Mouse (Mus musculus): ENCODE measurements around the gene Hist1h2bg. TPM values are rescaled to one million over a fixed set of nuclear protein-coding genes. Genes with fewer than 3 reads are reported as not detected.
"Not testable (repeated sequence)": the region's sequence is repeated elsewhere in the genome, so short reads cannot be mapped to it uniquely, and the experiment has no call there.

Hist1h2bg gene
- polyA plus RNA-seq, 1 experiment from 2014 or later: 6.5 TPM

DNA sequence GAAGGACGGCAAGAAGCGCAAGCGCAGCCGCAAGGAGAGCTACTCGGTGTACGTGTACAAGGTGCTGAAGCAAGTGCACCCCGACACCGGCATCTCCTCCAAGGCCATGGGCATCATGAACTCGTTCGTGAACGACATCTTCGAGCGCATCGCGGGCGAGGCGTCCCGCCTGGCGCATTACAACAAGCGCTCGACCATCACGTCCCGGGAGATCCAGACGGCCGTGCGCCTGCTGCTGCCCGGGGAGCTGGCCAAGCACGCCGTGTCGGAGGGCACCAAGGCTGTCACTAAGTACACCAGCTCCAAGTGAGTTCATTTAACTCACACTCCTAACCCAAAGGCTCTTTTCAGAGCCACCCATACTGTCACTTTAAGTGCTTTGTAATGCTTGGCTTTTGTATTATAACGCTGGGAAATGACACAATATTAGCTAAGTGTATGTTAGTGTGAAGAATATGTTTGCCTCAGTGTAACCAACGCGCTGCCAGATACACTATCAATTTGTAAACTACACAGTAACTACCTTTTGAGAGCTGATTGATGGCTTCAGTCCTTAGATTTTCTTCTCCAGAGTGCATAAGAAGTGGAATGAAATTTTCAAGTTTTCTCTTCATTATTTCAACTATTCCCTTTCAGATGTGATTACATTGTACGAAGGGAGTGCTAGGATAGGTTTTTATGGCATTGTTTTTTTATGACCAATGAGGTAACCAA lies 465 bp downstream of the Hist1h2bg start:
- not testable (repeated sequence) for H3K9me3 ChIP-seq (replicated peaks); ATAC-seq (ENCODE audit: insufficient number of reproducible peaks, low FRiP score, low TSS enrichment, low read depth); H3K36me3 ChIP-seq; H3K27me3 ChIP-seq
- Histone ChIP-seq H3K27ac (replicated peaks) (peak overlapping the region; percentile 96), H3K4me3 (replicated peaks) (peak overlapping the region; percentile 49), H3K4me2 (replicated peaks) (peak overlapping the region; percentile 59), H3K9ac (peak overlapping the region; percentile 47), H3K4me1 (peaks cover 21% of the 10 kb centered on the region)
- under 1% methylated on average over 17 of the region's 34 CpGs for whole genome bisulfite sequencing

DNA sequence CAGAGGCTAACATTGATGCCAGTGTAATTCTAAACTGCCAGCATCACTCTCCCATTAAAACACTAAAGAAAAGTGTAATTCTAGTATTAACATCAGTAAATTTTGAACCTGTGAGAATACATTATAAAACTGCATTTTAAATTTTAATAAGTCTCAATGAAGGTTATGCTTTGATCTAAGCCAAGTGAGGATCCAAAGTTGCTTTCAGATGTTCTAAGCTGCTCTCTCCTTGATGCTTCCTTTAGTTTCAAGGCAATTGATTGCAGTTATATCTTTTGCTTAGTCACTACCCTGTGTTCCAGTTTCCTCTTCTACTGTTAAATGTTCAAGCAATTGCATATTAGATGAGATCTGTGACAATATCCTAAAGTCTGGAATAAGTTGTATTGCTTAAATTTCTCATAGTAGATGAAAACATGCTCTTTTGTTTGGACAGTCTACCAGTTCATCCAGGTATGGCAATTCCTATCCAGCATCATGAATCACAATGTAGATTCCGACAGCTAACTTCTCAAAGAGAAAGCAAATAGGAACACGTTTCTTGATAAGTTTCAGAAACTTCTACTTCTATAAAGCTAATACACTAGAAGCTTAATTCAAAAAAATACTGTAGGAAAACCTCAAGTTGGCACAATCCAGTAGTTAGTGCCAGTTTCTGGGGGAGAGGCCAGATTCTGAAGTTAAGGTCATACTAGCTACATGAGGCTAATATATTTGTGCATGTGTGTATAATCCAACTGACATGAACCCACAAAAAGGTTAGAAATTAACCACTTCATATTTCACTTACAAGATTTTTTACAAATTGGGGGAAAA lies 1.2 kb downstream of the Hist1h2bg start:
- Histone ChIP-seq H3K9ac (peak overlapping the region; percentile 47), H3K36me3 (no peaks in the 10 kb centered on the region), H3K4me1 (peaks cover 29% of the 10 kb centered on the region), H3K9me3 (replicated peaks) (no peaks in the 10 kb centered on the region), H3K4me3 (replicated peaks) (peak overlapping the region; percentile 49), H3K27ac (replicated peaks) (peak overlapping the region; percentile 96; the same call in 1 of the 2 replicates), H3K27me3 (no peaks in the 10 kb centered on the region), H3K4me2 (replicated peaks) (peak overlapping the region; percentile 59)
- WGBS: 26% methylated on average over 2 of the region's 2 CpGs
- ATAC-seq (ENCODE audit: insufficient number of reproducible peaks, low FRiP score, low TSS enrichment, low read depth): no peak

DNA sequence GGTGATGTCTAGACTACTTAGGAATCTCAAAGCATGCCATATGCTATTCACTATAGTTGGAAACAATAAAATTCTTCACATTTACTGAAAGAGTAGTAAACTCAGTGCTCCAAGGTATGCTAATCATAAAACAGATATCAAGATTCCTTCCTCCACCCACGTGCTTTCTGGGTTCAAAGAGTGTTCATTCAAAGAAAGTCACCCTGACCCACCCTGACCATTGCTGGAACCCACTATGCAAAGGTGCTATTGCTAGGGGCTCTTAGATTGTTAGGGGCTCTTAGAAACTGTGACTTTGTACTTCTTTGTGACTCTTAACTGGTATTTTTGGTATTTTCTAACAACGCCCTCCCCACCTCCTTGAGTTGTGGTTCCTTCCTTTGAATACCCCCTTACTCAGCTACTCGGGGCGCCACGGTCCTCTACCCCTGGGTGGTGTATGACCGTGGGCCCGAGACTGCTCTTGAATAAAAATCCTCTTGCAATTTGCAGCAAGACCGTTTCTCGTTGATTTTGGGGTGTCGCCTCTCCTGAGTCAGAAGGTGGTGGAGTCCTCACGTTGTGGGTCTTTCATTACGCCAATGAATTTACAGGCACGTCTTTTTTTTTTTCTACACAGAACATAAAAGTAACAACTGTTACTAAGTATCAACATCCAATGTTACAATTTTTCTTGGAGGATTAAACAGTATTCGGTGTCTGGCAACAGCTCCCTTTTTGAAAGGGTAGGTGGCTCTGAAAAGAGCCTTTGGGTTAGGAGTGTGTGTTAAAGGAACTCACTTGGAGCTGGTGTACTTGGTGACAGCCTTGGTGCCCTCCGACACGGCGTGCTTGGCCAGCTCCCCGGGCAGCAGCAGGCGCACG lies 2.1 kb downstream of the Hist1h2bg start:
- H3K9ac ChIP-seq: peak overlapping the region; percentile 40
- peak overlapping the region; percentile 59 for H3K4me2 ChIP-seq (replicated peaks)
- H3K4me1 ChIP-seq: peaks cover 29% of the 10 kb centered on the region
- H3K36me3 ChIP-seq; ATAC-seq (ENCODE audit: insufficient number of reproducible peaks, low FRiP score, low TSS enrichment, low read depth); H3K27me3 ChIP-seq; H3K9me3 ChIP-seq (replicated peaks): not testable (repeated sequence)
- peak overlapping the region; percentile 49 for H3K4me3 ChIP-seq (replicated peaks)
- 6% methylated on average over 19 of the region's 20 CpGs for WGBS
- H3K27ac ChIP-seq (replicated peaks): peak overlapping the region; percentile 96

DNA sequence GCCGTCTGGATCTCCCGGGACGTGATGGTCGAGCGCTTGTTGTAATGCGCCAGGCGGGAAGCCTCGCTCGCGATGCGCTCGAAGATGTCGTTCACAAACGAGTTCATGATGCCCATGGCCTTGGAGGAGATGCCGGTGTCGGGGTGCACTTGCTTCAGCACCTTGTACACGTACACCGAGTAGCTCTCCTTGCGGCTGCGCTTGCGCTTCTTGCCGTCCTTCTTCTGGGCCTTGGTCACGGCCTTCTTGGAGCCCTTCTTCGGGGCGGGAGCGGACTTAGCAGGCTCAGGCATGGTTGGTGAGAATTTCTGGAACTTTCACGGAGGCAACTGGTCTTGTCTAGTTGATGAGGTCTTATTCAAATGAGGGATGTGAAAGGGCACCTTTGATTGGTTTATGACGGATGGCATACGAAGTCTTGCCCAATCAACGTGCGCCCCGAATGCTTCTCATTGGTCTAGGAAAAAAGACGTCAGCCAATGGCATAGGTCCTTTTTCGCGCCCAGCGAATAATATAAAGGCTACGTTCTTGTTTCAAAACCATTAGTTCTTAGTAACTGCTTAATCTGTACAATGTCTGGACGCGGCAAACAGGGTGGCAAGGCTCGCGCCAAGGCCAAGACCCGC lies 2.8 kb downstream of the Hist1h2bg start, which contains the start of the genes Hist1h2bf and Hist1h2ad:
Gene Hist1h2bf, minus strand, starts transcription at position 299 of the 627 bp plus-strand sequence.
Gene Hist1h2ad, plus strand, starts transcription at position 484 of the 627 bp plus-strand sequence.
- ATAC-seq (ENCODE audit: insufficient number of reproducible peaks, low FRiP score, low TSS enrichment, low read depth): peak; percentile 90
- under 1% methylated on average over 42 of the region's 42 CpGs for WGBS
- peak within 1 kb of the TSS; percentile 49 for H3K4me3 ChIP-seq (replicated peaks)
- H3K4me1 ChIP-seq: peaks cover 29% of the 10 kb centered on the region
- not testable (repeated sequence) for H3K9me3 ChIP-seq (replicated peaks); H3K27me3 ChIP-seq; H3K36me3 ChIP-seq
- H3K4me2 ChIP-seq (replicated peaks): peak within 1 kb of the TSS; percentile 67
- peak within 1 kb of the TSS; percentile 96 for H3K27ac ChIP-seq (replicated peaks)
- H3K9ac ChIP-seq: peak within 1 kb of the TSS; percentile 40

DNA sequence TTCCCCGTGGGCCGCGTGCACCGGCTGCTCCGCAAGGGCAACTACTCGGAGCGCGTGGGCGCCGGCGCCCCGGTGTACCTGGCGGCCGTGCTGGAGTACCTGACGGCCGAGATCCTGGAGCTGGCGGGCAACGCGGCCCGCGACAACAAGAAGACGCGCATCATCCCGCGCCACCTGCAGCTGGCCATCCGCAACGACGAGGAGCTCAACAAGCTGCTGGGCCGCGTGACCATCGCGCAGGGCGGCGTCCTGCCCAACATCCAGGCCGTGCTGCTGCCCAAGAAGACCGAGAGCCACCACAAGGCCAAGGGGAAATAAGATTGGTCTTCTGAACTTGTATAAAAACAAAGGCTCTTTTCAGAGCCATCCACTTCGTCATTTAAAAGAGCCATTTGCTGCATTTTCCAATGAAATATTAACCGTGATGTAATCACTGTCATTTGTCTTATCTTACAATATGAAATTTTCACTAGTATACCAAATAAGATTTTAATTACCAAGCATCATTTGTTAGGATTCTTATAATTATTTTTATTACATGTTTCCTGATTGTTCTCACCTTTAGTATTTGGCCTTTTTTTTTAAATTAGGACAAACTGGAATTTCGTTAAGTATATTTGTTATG lies 3.5 kb downstream of the Hist1h2bg start:
- not testable (repeated sequence) for ATAC-seq (ENCODE audit: insufficient number of reproducible peaks, low FRiP score, low TSS enrichment, low read depth); H3K36me3 ChIP-seq; H3K27me3 ChIP-seq; H3K9me3 ChIP-seq (replicated peaks); H3K9ac ChIP-seq
- peaks cover 29% of the 10 kb centered on the region for H3K4me1 ChIP-seq
- peak overlapping the region; percentile 67 for H3K4me2 ChIP-seq (replicated peaks)
- 0% methylated on average over 5 of the region's 39 CpGs for WGBS
- H3K4me3 ChIP-seq (replicated peaks): peak overlapping the region; percentile 49
- H3K27ac ChIP-seq (replicated peaks): peak overlapping the region; percentile 96

DNA sequence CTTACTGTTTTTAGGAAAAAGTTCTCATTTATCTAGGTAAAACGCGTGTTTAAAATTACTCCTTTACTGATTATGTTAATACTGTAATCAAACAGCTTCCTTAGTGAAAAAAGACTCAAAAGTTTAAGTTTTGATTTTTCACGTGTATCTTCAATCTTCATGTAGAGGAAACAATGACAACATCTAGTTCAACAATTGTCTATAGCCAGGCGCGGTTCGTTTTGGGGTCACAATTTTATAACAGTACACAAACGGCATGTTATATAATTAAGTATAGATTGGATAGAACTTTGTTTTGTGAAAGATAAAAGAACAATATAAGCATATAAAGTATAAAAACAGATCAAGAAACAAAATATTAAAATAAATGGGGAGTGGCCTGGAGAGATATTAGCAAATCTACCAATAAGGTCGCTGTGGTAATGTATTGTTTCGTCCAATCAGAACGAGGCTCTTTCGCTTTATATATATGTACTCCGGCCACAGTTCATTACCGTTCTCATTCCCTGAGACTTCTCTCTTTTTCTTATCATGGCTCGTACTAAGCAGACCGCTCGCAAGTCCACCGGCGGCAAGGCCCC lies 4.2 kb downstream of the Hist1h2bg start, which contains the start of gene Hist1h3d:
Gene Hist1h3d, plus strand, starts transcription at position 493 of the 581 bp plus-strand sequence.
- H3K27ac ChIP-seq (replicated peaks): peak within 1 kb of the TSS; percentile 84
- under 1% methylated on average over 18 of the region's 18 CpGs for WGBS
- peak; percentile 55 for ATAC-seq (ENCODE audit: insufficient number of reproducible peaks, low FRiP score, low TSS enrichment, low read depth)

DNA sequence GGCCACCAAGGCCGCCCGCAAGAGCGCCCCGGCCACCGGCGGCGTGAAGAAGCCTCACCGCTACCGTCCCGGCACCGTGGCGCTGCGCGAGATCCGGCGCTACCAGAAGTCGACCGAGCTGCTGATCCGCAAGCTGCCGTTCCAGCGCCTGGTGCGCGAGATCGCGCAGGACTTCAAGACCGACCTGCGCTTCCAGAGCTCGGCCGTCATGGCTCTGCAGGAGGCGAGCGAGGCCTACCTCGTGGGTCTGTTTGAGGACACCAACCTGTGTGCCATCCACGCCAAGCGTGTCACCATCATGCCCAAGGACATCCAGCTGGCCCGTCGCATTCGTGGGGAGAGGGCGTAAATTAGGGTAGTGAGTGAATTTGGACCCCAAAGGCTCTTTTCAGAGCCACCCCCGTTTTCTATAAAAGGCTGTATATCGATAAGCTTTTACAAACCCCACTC lies 4.7 kb downstream of the Hist1h2bg start:
- H3K4me3 ChIP-seq (replicated peaks): peak overlapping the region; percentile 46
- not testable (repeated sequence) for H3K36me3 ChIP-seq
- WGBS: under 1% methylated on average over 11 of the region's 40 CpGs

More for the DNA sequence above, 4.2 kb downstream of the Hist1h2bg start, which contains the start of gene Hist1h3d:
- Histone ChIP-seq H3K4me1 (peaks cover 26% of the 10 kb centered on the region), H3K36me3 (no peaks in the 10 kb centered on the region), H3K27me3 (no peaks in the 10 kb centered on the region), H3K4me2 (replicated peaks) (peak within 1 kb of the TSS; percentile 67), H3K9ac (peak within 1 kb of the TSS; percentile 44; the same call in 1 of the 2 replicates), H3K9me3 (replicated peaks) (no peaks in the 10 kb centered on the region), H3K4me3 (replicated peaks) (peak within 1 kb of the TSS; percentile 46)

DNA sequence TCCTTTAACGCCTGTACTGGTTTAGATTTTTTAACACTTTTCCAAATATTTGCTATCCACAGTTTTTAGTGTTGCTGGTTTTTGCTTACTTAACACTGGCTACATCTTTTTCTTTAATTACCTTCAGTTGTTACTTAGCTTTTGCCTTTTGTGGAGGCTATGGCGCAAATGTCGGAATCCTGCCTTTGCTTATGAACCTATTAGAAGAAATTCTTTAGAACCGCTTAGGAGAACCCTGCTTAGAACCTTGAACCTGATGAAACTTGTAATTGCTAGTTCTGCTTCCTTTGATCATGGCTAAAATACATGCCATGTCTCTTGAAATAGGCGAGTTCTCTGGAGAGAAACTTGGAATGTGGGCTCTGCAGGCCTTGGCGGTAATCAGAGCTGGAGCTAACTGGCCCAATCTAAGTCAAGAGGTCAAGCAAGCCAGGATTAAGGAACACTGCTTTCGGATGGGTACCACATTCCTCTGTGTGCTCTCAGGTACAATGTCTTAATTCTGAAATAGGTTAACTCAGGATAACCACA lies 5.2 kb downstream of the Hist1h2bg start:
- H3K36me3 ChIP-seq: no peaks in the 10 kb centered on the region
- 3% methylated on average over 7 of the region's 7 CpGs for WGBS
- no peaks in the 10 kb centered on the region for H3K27me3 ChIP-seq
- peak overlapping the region; percentile 84 for H3K27ac ChIP-seq (replicated peaks)
- no peaks in the 10 kb centered on the region for H3K9me3 ChIP-seq (replicated peaks)
- H3K4me1 ChIP-seq: peaks cover 30% of the 10 kb centered on the region
- H3K9ac ChIP-seq: peak overlapping the region; percentile 12; the same call in 1 of the 2 replicates
- peak overlapping the region; percentile 46 for H3K4me3 ChIP-seq (replicated peaks)
- no peak for ATAC-seq (ENCODE audit: insufficient number of reproducible peaks, low FRiP score, low TSS enrichment, low read depth)
- peak overlapping the region; percentile 67 for H3K4me2 ChIP-seq (replicated peaks)

More for the DNA sequence above, 4.7 kb downstream of the Hist1h2bg start:
- H3K4me2 ChIP-seq (replicated peaks): peak overlapping the region; percentile 67
- H3K9me3 ChIP-seq (replicated peaks); ATAC-seq (ENCODE audit: insufficient number of reproducible peaks, low FRiP score, low TSS enrichment, low read depth); H3K27me3 ChIP-seq: not testable (repeated sequence)
- H3K9ac ChIP-seq: peak overlapping the region; percentile 44; the same call in 1 of the 2 replicates
- peak overlapping the region; percentile 84 for H3K27ac ChIP-seq (replicated peaks)
- peaks cover 28% of the 10 kb centered on the region for H3K4me1 ChIP-seq

DNA sequence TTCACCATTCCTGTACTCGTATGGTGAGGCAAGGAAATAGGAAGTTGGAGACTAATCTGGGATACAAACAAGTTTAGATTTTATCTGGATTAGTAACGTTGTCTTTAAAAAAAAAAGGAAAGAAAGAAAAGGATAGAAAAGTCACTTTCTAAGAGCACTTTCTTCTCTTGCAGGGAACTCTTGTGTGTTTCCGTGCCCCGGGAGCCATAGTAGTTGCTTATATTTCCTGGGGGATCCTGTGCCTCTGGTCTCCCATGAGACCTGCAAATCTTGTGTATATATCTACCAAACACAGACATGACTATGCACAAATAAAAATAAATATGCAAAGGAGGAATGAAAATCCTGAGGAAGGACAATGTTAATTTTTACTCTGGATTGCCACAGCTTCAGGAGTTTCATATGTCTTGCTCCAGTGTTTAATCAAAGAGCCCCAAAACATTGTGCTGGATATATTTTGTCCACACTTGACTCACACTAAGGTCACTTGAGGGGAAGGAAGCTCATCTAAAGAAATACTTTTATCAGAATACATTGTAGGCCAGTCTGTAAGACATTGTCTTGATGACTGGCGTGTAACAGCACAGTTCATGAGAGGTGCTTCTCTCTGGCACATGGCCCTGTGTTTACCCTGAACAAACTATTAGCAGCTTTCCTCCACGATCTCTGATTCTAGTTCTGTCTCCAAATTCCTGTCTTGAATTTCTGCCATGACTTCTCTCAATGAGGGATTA lies 5.9 kb downstream of the Hist1h2bg start:
- Histone ChIP-seq H3K27me3 (no peaks in the 10 kb centered on the region), H3K27ac (replicated peaks) (peak overlapping the region; percentile 84)
- 32% methylated on average over 6 of the region's 6 CpGs for WGBS

More for the DNA sequence above, 5.9 kb downstream of the Hist1h2bg start:
- no peaks in the 10 kb centered on the region for H3K36me3 ChIP-seq
- H3K4me1 ChIP-seq: peaks cover 32% of the 10 kb centered on the region
- H3K4me2 ChIP-seq (replicated peaks): peak overlapping the region; percentile 67
- no peak overlapping the region for H3K9ac ChIP-seq
- H3K4me3 ChIP-seq (replicated peaks): peak overlapping the region; percentile 46
- H3K9me3 ChIP-seq (replicated peaks): no peaks in the 10 kb centered on the region
- no peak for ATAC-seq (ENCODE audit: insufficient number of reproducible peaks, low FRiP score, low TSS enrichment, low read depth)
